Mouse (Mus musculus) leukemia stem cell, adult 10-12 weeks (primary cell): ENCODE results near the gene Cav2. TPM values are rescaled to one million over a fixed set of nuclear protein-coding genes. Genes with fewer than 3 reads are reported as not detected.

Experiments used
- polyA plus RNA-seq: library from polyadenylated mRNA; stranded (reverse); fragments of >175 nt; gene quantifications from 2 replicates; pipeline ENCODE4 v1.2.3, GENCODE M21; 2012; ENCODE audit warnings: low replicate concordance

Gene Cav2
- polyA plus RNA-seq = 0.16 and 0.64 TPM in 2 replicates

DNA sequence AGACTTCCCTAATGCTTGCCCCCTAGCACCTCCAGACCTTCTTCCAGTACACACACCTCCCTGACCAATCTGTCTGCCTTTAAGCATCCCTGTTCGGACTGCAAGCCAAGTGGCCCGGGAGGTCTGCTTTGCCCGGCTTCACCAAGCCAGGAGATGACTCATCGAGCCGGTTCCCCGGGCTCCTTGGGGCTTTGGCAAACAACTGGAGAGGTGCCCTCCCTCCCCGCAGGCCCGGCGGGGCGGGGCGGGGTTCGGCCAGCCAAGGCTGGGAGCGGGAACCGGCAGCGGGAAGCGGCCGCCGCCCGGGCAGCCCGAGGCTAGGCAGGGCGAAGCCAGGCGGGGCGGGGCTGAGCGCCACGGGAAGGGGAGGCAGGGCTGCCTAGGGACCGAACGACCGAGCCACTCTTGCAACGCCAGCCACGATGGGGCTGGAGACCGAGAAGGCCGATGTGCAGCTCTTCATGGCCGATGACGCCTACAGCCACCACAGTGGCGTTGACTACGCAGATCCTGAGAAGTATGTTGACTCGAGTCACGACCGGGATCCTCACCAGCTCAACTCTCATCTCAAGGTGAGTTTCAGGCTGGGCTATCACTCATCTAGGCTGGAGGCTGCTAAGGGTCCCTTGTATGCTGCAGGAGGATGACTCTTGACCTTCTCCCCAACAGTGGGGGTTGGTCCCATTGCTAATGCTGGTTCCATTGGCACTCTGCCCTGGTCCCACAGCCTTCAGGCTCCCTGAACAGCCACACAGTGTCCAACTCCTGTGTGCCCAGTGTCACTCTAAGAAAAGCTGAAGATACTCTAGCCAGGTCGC is at the start of gene Cav2:
TSS of gene Cav2 (plus strand) at position 247 of the 818 bp plus-strand sequence.

DNA sequence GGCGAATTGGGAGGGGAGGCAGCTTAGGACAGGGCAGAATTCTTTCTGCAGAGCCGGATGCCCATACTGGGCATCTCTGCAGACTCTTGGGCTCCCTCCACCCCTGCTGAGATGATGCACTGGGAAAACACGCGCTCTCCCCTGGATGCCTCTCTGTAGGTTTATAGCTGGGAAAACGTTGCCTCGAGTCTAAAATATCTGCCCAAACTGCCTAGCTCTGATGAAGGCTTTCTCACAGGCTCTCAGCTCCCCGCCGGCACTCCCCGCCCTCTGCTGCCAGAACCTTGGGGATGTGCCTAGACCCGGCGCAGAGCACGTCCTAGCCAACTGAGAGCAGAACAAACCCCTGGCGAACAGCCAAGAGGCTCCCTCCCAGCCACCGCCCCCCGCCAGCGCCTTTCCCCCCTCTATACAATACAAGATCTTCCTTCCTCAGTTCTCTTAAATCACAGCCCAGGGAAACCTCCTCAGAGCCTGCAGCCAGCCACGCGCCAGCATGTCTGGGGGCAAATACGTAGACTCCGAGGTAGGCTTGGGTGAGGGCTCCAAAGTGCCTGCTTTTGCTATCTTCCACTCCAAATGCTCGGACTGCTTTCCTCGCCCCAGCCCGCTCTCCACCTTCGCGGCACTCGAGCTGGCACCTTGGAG is 25.1 kb downstream of the Cav2 start, which contains the start of gene Cav1:
TSS of gene Cav1 (plus strand) at position 382 of the 648 bp plus-strand sequence.

Other genes starting within 250 kb of the Cav2 start
- gene Tes, start 216.0 kb upstream of the Cav2 start, polyA plus RNA-seq = 1.4 and 5.1 TPM in 2 replicates
- 2.5 TPM in 1 of 2 replicates, not detected in the other for gene Cav1, start 25.1 kb downstream of the Cav2 start, polyA plus RNA-seq
- 0.09 and 0.24 TPM in 2 replicates for gene Met, start 182.6 kb downstream of the Cav2 start, polyA plus RNA-seq